Mouse (Mus musculus): ENCODE measurements around the gene Socs3.

Gene Socs3

DNA sequence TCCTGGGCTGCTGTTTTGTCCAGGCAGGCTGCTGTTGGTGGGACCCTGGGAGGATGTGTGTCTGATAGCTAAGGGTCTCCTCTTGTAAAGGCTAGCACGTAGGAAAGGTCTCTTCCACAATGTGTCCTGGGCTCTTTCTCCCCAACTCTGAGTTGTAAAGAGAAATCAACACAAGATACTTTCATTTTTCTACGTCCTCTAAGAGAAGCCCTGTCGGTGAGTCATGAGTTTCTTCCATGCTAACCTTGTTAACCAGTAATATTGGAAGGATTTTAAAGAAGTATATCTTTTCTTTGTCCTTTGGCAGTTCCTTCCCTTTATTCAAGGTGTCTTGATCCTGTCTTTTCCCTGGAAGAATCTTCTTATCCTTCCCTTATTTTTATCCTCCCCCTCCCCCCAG, 25.8 kb upstream of the Socs3 start:
- no peak for DNase-seq (ENCODE audit: low read depth, low spot score)

DNA sequence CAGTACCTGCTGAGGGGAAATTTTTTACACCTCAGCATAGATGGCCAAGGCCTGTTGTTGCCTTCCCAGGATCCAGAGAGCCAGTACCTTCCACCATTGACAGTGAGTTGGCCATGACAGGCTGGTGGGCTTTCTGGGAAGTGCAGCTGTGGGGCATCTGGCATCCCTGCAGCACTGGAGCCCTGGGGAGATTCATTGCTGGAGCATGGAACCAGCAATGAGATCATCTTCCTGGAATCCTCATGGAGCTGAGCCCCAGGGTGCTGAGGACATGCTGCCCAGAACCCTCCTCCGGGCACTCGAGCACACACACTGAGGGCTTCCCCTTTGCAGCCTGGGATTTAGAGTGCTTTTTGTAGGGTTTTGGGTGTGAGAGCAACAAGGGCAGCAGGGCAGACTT, 25.4 kb upstream of the Socs3 start:
- DNase-seq (ENCODE audit: low read depth, low spot score), result no peak

DNA sequence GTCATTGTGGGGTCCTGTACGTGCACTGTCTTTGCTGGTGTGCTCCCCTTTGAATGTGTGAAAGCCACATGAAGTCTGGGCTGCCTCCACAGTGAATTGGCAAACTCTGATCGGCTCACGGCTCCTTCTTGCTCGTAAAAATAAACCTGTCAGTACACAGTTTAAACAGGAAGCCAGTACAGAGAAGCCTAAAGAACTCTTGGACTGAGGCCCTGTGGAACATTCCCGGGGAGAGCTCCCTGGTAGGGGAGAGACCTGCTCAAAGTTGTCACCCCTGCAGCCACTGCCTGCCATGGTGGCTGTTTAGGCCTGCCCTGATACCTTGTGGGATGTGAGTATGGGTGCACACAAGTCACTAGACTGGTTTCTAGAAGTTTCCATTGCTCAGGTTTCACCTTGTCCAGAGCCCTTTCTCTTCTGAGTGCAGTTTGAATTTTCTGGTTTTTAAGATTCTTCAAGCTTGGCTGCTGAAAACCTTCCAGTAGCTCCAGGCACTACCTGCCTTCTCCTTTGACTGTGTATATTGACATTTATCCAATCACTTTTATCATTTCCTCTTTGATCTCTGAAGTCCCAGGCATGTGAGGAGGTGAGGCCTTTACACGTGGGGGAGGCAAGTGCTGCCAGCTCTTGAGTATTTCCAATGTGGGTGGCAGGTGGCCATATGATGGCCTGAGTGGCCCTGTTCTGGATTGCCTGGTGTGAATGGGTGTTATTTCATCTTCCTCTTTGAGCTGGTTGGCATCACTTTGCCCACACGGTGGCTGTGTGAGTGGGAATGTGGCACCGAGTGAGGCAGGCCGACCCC, 24.6 kb upstream of the Socs3 start:
- DNase-seq (ENCODE audit: low read depth, low spot score), result peak; percentile 57

DNA sequence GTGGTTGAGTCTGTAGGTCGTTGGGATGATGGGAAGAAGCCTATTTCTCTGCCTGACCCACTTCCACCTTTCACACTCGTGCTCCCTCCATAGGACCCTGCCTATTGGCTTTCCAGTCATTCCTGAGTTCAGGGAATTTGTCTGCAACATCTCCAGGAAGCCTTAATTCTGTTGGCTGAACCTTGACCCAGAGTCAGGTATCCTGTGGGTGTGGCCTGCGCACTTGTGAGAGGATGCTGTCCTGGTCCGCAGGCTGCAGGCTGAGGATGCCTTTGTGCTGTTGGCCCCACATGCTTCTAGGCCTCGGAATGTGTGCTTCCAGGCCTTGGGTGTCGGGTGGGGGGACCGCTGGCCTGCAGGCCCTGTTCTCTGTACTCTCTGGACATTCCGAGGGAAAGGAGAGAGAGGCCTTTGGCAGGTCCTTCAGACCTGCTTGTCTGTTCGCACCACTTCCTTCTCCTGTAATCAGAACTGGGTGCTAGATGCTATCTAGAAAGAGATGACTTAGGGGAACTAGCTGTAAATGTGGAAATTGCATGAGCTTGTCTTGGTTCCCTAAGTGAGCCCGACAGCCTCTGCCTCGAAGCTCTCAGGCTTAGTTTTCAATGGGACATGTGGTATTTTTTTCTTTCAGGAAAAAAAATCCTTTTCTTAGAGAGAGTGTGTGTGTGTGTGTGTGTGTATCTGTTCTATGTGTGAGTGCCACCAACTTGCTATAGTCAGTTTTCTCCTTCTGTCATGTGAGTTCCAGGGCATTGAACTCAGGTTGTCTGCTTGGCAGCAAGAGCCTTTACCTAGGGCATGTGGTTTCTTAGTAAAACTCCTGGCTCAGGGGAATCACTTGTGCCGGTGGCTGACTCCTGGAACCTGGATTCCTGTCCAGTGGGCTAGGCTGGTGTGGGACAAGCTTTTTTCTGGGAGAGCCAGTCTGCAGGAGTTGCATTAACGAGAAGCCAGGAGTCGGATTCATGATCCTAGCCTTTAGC, 23.6 kb upstream of the Socs3 start:
- no peak for DNase-seq (ENCODE audit: low read depth, low spot score)

DNA sequence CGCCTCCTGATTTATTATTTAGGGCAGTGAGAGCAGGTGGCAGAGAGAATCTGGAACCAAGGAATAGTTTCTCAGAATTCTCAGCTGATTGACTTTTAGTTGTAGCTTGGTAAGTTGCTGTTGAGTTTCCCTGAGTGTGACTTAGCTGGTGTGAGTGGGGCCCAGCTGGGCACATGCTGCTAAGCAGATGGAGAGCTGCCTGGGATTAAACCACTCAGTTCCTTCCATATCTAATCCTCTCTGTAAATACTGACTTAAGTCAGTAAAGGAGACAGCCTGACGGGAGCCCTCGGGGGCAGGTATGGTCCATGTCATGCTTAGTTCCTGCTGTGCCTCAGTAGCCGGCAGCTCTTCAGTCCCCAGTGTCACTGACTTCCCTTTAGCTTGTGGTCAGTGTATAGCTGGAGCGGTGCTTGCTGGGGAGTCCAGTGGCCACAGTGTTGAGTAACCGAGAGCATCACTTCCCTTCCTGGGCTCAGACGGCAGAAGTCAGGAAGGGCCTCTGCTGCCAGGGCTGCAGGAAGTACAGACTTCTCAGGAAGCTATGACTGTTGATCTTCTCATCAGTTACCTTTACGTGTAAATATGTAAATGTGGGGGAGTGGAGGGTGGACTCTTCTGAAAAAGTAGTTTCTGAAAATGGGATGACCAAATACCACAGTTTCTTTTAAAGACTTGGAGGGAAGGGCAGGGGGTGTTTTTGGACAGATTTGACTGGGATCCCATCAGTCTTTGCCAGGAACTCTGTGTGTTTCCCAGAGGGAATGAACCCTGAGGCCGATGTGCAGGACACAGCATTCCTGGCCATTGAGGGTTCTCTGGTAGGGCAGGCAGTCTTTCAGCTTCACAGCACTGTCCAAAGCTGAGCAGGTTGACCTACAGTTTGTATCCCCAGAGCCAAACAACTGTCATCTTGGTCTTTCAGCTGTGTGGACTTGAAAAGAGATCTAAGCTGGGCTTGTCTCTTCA, 21.9 kb upstream of the Socs3 start:
- no peak for DNase-seq (ENCODE audit: low read depth, low spot score)

DNA sequence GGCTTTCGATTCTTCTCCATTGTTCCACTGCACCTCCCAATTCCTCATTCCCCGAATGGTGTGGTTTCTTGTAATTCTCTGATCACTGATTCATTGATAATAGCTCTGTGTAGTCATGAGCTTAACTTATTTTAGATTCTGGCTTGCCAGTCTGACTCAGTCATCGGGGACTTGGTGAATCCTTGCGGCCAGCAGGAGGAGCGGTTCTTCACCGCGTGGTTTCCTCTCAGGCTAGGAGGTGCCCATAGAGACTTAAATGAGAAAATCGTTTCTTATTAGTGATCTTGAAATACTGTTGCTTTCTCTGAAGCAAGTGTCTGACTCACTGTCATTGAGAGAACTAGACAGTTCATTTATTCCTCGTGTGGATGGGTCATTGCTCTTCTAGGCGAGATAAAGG, 20.1 kb upstream of the Socs3 start:
- no peak for DNase-seq (ENCODE audit: low read depth, low spot score)

DNA sequence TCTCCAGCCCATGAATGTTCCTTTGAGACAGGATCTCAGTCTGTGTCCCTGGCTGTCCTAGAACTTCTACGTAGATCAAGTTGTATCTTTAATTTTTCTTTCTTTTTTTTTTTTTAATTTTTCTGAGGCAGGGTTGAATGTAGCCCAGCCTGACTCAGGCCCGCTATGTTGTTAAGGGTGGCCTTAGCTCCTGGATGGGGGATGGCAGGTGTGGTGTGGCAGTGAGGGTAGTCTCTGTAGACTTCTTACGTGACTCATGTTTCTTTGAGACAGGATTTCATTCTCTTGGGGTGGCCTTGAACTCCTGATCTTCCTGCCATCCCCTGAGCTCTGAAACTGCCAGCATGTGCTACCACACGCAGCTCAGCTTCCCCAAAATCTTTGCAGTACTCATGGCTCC, 19.4 kb upstream of the Socs3 start:
- no peak for DNase-seq (ENCODE audit: low read depth, low spot score)

DNA sequence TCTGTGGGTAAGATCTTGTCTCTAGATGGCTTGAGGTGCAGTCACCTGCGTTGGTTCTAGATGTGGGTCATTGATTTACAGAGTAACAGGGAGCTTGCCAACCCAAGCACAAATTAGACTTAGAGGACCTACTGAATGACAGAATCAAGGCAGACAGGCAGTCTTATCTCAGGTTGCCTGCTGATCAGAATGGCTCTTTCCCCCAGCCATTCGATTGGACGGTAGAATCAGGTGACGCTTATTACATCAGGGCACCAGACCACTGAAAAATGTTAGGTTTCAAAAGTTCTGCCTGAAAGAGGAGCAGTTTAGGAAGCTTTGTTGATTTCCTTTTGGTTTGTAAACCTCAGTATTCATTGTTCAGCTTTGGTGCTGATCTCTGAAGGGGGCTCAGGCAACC, 18.1 kb upstream of the Socs3 start:
- no peak for DNase-seq (ENCODE audit: low read depth, low spot score)

DNA sequence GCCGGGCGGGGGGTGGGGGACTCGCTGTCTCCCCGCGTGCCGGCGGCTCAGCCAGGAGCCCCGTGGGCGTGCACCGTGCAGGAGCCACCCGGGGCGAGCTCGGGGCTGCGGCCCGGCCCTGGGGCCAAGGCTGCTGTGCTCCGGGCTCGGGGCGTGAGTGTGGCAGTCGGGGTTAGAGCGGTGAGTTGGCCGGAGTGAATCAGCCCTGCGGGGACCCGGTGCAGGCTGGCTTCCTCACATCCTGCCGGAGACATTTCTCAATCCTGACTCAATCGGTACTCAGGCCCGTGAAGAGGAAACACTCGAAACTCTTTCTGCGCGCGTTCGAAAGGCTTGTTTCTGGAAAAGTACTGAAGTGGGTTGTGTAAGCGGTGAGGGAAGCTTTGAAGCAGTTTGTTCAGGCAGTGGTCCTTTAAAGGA, 17.2 kb upstream of the Socs3 start:
- no peak for DNase-seq (ENCODE audit: low read depth, low spot score)

DNA sequence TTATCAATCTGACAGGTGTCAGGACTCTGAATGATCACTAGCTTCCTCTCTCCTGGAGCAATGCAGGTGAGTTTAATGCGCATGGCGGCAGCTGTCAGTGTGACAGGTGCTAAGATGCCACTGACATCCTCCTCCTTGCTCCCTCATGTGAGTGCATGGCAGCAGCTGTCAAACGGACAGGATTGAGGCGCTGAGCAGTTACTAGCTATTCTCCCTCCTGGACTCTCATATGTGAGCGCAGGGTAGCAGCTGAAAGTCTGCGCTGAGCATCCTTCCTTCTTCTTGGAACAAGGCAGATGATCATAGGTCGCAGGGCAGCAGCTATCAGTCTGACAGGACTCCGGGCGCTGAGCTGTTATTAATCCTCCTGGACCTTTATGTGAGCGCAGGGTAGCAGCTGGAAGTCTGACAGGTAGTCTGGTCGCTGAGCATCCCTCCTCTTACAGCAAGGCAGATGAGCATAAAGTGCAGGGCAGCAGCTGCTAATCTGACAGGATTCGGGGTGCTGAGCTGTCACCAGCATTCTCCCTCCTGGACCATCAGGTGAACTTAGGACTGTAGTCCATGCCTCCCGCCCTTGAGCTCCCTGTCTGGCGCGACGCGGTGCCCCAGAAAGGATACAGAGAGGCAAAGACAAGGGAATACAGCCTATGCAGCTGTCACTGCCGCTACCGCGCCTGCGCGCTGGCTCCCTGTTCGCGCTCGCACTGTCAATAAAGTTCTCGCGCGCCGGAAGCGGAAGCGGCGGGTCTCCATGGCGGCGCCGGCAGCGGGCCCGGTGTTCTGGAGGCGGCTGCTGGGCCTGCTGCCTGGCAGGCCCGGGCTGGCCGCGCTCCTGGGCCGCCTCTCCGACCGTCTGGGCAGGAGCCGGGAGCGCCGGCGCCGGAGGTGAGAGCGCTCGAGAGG, 16.5 kb upstream of the Socs3 start, which contains the start of gene Pgs1:
TSS of gene Pgs1 (plus strand) at position 167 of the 906 bp plus-strand sequence.
- peak; percentile 76 for DNase-seq (ENCODE audit: low read depth, low spot score)

DNA sequence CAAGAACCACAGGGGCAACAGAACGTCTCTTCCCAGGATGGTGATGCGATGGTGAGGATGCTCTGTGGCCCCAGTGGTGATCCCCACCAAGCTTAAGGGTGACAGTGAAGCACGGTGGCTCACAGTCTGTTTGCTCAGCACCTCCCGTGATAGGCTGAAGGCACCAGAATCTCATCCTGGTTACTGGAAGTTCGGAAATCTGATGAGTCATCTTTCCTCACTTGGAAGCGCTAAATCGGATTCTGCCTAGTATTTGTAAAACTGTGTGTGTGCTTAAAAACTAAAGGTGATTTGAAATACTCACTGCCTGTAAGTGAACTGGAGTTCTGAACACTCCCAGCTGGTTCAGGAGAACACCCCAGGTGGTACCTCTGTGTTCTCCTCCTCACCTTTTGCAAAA, 13.9 kb upstream of the Socs3 start:
- DNase-seq (ENCODE audit: low read depth, low spot score), result no peak

DNA sequence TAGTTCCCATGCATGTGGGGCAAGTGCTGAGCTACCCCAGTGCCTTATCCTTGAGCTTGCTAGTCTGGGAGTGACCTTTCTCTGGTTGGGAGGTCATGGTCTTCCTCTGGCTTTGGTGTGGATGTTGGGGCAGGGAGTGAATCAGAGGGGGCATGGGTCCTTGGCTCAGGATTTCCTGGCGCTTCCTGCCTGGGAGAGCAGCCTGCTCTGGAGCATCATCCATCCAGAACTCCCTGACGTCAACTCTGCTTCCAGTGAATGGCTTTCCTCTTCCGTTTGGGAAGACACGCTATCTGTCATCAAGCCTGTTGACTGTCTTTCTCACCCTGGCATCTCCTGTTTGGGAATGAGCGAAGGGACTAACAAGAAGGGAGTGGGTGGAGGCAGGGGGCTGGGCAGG, 12.6 kb upstream of the Socs3 start:
- DNase-seq (ENCODE audit: low read depth, low spot score), result no peak

DNA sequence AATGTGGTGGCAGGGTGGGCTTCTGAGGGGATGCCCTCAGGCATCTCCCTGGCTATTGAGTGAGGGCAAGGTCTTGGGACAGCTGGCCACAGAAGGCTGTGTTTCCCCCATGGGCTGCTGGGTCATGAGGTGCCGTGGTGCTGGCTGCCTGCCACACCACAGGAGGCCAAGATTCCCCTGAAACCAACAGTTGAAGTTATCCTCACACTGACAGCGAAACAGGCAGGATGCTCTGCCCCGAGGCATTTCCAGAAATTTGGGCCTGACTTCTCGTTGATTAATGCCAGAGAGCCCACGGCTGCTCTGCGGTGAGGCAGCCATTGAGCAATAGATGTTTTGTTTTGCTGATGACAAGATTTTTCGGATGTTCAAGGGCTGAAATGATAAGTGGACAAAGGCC, 9.5 kb upstream of the Socs3 start:
- DNase-seq (ENCODE audit: low read depth, low spot score), result no peak

DNA sequence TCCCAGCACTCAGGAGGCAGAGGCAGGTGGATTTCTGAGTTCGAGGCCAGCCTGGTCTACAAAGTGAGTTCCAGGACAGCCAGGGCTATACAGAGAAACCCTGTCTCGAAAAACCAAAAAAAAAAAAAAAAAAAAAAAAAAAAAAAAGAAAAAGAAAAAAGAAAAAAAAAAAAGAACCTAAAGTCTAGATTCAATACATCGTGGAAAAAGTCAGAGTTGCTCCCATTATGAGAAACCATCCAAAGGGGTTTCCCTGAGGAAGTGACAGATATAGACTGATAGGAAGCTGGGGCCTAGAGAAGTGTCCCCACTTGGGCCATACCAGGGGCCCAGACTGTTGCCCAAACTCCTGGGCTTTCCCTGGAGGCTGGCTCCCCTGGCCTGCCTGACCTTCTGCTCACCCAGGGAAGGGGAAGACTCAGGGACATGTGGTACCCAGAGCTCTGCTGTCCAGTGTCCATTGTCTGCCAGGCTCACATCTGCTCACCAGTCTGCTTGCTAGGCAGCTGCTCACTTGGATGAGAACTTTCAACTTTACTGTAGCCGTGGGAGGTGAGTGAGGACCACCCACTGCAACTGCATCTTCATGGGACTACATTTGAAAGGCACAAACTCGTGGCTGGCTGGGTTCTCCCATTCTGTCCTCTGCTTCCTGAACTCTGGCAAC, 8.0 kb upstream of the Socs3 start:
- no peak for DNase-seq (ENCODE audit: low read depth, low spot score)

DNA sequence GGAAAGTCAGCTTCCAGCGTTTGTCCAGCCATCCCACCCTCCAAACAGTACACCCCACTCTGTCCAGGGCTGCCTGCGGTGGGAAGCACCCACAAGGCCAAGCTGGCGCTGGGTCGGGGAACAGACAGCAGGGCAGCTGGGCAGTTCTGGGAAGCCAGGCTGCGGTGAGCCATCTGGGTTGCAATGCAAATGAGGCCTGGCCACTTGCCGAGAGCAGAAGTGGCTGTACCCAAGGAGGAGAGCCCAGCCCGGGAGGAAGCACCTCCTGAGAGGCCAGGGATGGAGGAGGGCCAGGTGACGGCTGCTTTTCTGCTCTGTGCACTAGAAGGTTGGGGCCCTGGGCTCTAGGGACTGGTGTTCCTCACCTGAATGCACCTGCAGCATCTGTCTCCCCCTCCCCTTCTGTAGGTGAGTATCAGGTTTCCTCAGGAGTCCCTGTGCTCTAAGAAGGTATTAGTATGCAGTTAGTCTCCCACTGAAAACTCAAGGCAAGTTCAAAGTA, 6.3 kb upstream of the Socs3 start:
- no peak for DNase-seq (ENCODE audit: low read depth, low spot score)

DNA sequence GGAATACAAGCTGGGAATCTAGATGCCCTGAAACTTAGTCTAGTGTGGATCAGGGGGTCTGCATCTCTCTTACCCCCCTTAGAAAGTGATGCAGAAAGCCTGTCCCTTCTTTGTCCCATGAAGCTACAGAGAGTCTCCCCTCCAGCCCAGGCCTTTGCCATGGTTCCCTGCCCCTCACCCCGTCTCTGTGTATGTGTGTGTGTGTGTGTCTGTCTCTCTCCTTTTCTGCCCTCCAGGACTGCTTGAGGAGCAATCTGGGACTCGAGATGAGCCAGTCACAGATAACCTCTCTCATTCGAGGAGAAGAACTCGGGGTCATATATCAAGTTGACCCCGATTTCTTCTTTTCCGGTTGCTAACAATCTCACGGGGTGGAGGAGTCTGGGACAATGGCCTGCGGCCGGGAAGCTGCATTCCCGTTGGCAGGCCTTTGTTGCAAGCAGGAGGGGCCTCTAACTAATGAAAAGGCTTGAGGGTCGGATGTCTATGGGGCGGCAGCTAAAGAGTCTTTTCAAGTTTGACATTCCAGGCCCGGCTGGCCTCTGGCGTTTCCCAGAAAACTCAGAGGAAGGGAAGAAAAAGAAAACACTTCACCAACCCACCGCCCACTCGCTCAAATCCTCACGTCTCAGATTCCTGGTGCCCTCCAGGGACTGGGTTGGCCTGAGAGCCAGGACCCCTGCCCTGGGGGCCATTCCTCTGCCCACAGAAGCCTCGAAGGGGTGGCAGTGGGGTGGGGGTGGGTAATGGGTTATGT, 5.5 kb upstream of the Socs3 start:
- no peak for DNase-seq (ENCODE audit: low read depth, low spot score)

DNA sequence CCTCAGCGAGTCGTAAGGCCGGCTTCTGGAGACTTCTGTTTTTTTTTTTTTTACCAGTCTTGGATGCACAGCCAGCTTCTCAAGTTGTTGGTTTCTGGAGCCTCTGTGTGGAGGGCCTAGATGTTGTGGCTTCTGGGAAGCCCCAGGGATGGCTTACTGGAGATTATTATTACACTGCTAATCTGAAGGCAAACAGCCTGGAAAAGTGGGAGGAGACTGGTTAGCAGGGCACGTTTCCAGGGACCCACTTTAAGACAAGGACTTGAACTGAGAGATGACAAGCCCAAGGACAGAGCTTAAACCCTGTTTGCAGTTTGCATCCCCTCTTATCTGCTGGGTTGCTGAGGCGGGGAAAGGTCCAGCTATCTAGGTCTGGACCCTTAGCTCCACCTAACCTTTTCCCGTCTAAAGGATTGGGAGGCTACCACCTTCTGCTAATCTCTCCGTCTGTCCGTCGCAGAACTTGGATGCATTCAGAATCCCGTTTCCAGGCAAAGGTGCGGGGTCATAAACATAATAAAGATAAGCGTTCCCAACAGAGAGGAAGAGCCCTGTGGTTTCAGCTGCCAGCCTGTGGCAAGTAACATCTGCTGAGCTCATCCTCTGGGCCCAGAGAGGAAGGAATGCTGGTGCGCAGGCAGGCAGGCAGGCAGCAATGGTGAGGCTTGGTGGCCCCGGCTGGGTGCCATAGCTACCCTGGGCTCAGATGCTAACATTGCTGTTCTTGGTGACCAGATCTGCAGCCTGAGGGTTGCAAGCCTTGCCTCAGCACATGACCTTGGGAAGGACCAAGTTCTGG, 4.7 kb upstream of the Socs3 start:
- DNase-seq (ENCODE audit: low read depth, low spot score), result no peak

DNA sequence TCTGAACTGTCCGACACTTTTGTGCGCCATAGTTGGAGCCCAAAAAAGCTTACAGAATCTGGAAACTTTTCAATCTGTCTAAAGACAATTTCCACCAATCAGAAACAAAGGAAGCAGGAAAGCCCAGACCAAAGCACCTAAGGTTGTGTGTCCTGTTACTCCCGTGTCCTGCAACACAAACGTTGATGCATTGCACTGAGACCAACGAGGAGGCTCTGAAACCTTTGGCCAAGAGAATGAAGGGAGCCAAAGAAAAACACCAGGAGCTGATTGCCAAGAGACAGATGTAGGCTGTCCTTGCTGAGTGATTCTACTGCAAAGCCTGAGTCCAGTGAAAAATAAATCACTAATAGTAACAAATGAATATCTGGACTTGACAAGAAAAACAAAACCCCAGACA, 3.7 kb upstream of the Socs3 start:
- DNase-seq (ENCODE audit: low read depth, low spot score), result no peak

All from telencephalon, adult 2 months (tissue).